Mouse (Mus musculus) liver, embryonic 12.5 days (tissue): ENCODE results near the gene Gm10665. TPM values are rescaled to one million over a fixed set of nuclear protein-coding genes. Genes with fewer than 3 reads are reported as not detected.
"Not testable (repeated sequence)": the region's sequence is repeated elsewhere in the genome, so short reads cannot be mapped to it uniquely, and the experiment has no call there.

Experiments
- ATAC-seq: fragments of 200-750 bp; cut with Nextera tagmentation; 2 replicates; pipeline ENCODE4 v1.8.0; 2017; ENCODE audit warnings: moderate number of reproducible peaks, mild to moderate bottlenecking, moderate library complexity
- H3K27ac ChIP-seq: fragments of 300-500 bp; sonication (generic); 2 replicates; pipeline ENCODE4 v1.5.1; 2016; ENCODE audit warnings: mild to moderate bottlenecking
- H3K27me3 ChIP-seq: fragments of 300-500 bp; sonication (generic); replicated peaks from 2 replicates; pipeline ENCODE4 v1.6.1; 2016; ENCODE audit warnings: mild to moderate bottlenecking, moderate library complexity
- H3K36me3 ChIP-seq: fragments of 300-500 bp; sonication (generic); 2 replicates; pipeline ENCODE4 v1.6.1; 2016; ENCODE audit warnings: mild to moderate bottlenecking, moderate library complexity
- H3K4me1 ChIP-seq: fragments of 300-500 bp; sonication (generic); 2 replicates; pipeline ENCODE4 v1.6.1; 2016
- H3K4me2 ChIP-seq: fragments of 300-500 bp; sonication (generic); 2 replicates; pipeline ENCODE4 v1.6.1; 2016; ENCODE audit warnings: mild to moderate bottlenecking, moderate library complexity
- H3K4me3 ChIP-seq: fragments of 300-500 bp; sonication (generic); 2 replicates; pipeline ENCODE4 v1.5.1; 2016; ENCODE audit warnings: mild to moderate bottlenecking, moderate library complexity
- H3K9ac ChIP-seq: fragments of 300-500 bp; sonication (generic); 2 replicates; pipeline ENCODE4 v1.6.1; 2016; ENCODE audit warnings: mild to moderate bottlenecking, moderate library complexity
- H3K9me3 ChIP-seq: fragments of 300-500 bp; sonication (generic); replicated peaks from 2 replicates; pipeline ENCODE4 v1.6.1; 2016; ENCODE audit warnings: mild to moderate bottlenecking, moderate library complexity
- WGBS: fragments of 180-500 bp; shearing (Covaris S2); methylation state at CpG from one replicate; pipeline ENCODE4 v1.1.7; 2016; ENCODE audit not compliant: insufficient replicate concordance; 5-methylcytosine and 5-hydroxymethylcytosine counted together
- polyA plus RNA-seq: library from polyadenylated mRNA; unstranded; fragments of >200 nt; fragmentation: Nextera tagmentation; extraction: Ambion mirVana; gene quantifications from 2 replicates; pipeline ENCODE4 v1.2.1, GENCODE M21; 2016

Gm10665 gene
- polyA plus RNA-seq: not detected in 2 replicates

- not testable (repeated sequence) for ATAC-seq, H3K9ac ChIP-seq, H3K4me1 ChIP-seq, H3K36me3 ChIP-seq, H3K4me2 ChIP-seq, H3K27me3 ChIP-seq, H3K27ac ChIP-seq, H3K9me3 ChIP-seq, H3K4me3 ChIP-seq
- no CpG with 5 or more reads among the region's 5 CpGs for WGBS
Observed at GRCm38 (mm10) chr7:22463975-22464374, at the start of gene Gm10665. Gm10665 (minus strand) TSS chr7:22464075.

- H3K27me3 ChIP-seq, H3K4me2 ChIP-seq: not testable (repeated sequence)
Observed at GRCm38 (mm10) chr7:22499578-22499977, 35.7 kb upstream of the Gm10665 start, which contains the start of gene Vmn1r151. Vmn1r151 (minus strand) TSS chr7:22499678.

GRCm38 (mm10) chr7:22438129-22438528 is 25.7 kb downstream of the Gm10665 start, which contains the start of gene Vmn1r149:
Vmn1r149 (minus strand) TSS chr7:22438229.
- H3K9me3 ChIP-seq, H3K4me3 ChIP-seq, H3K27me3 ChIP-seq, H3K4me1 ChIP-seq, H3K4me2 ChIP-seq, H3K27ac ChIP-seq, H3K9ac ChIP-seq, ATAC-seq, H3K36me3 ChIP-seq: not testable (repeated sequence)
- WGBS: no CpG with 5 or more reads among the region's 2 CpGs

More at GRCm38 (mm10) chr7:22499578-22499977, 35.7 kb upstream of the Gm10665 start, which contains the start of gene Vmn1r151:
- not testable (repeated sequence) for H3K36me3 ChIP-seq, ATAC-seq, H3K9ac ChIP-seq, H3K4me3 ChIP-seq, H3K27ac ChIP-seq, H3K4me1 ChIP-seq, H3K9me3 ChIP-seq
- 18% methylated on average over 2 of the region's 3 CpGs for WGBS

- not testable (repeated sequence) for H3K27me3 ChIP-seq, H3K4me3 ChIP-seq, H3K4me1 ChIP-seq, H3K9ac ChIP-seq, ATAC-seq, H3K9me3 ChIP-seq, H3K36me3 ChIP-seq, H3K4me2 ChIP-seq, H3K27ac ChIP-seq
- no CpG with 5 or more reads among the region's 3 CpGs for WGBS
Observed at GRCm38 (mm10) chr7:22413283-22413682, 50.6 kb downstream of the Gm10665 start, which contains the start of gene Vmn1r148. Vmn1r148 (plus strand) TSS chr7:22413583.

Other genes with a start within 250 kb of the Gm10665 start
- not detected in 2 replicates for gene Gm8453, start 234.6 kb downstream of the Gm10665 start, polyA plus RNA-seq
- not detected in 2 replicates for gene Gm4187, start 134.4 kb downstream of the Gm10665 start, polyA plus RNA-seq
- not detected in 2 replicates for gene Gm8660, start 93.0 kb downstream of the Gm10665 start, polyA plus RNA-seq
- not detected in 2 replicates for gene Vmn1r148, start 50.5 kb downstream of the Gm10665 start, polyA plus RNA-seq
- gene Vmn1r149, start 25.8 kb downstream of the Gm10665 start, polyA plus RNA-seq: not detected in 2 replicates
- not detected in 2 replicates for gene Vmn1r151, start 35.6 kb upstream of the Gm10665 start, polyA plus RNA-seq
- gene Vmn1r152, start 58.9 kb upstream of the Gm10665 start, polyA plus RNA-seq: not detected in 2 replicates
- not detected in 2 replicates for gene Gm8677, start 70.8 kb upstream of the Gm10665 start, polyA plus RNA-seq
- not detected in 2 replicates for gene Gm4201, start 101.3 kb upstream of the Gm10665 start, polyA plus RNA-seq
- not detected in 2 replicates for gene Gm4565, start 124.1 kb upstream of the Gm10665 start, polyA plus RNA-seq
- gene Vmn1r155, start 193.9 kb upstream of the Gm10665 start, polyA plus RNA-seq: not detected in 2 replicates
- not detected in 2 replicates for gene Gm8693, start 228.2 kb upstream of the Gm10665 start, polyA plus RNA-seq